Comparison of ENCODE assay signal across 13 mouse cellular contexts in genomic region chr19:41152462-41152861, GRCm38 (mm10). TPM values are rescaled to one million over a fixed set of nuclear protein-coding genes. Genes with fewer than 3 reads are reported as not detected.
DNase-seq lines count a peak whose midpoint lies in the region; ATAC-seq and TF ChIP-seq lines count a peak whose summit lies in the region.
"Had no signal": no experiment of that assay in that cellular context is flagged by ENCODE, and none has a peak within 500 bp of the region (broad histone marks: within the 10 kb centered on the region; RNA-seq: fewer than 3 reads in every experiment).

No protein-coding gene starts in this region.

- no peak for TF ChIP-seq POLR2A in liver, adult 2 months (IDR thresholded peaks at IDR 0.05; ENCODE audit: extremely low read depth, insufficient read depth, low read length)

- no peaks in the 10 kb centered on the region for H3K79me2 ChIP-seq in liver, adult 2 months (ENCODE audit: control insufficient read depth, insufficient read depth, low read length)

- no peaks in the 10 kb centered on the region for H3K9me3 ChIP-seq in forebrain, postnatal 0 days (ENCODE audit: low read length)
- 0 out of 2 replicates have a peak, but pooled peaks cover 8% of the 10 kb centered on the region for H3K9me3 ChIP-seq in forebrain, embryonic 14.5 days (replicated peaks; ENCODE audit: control insufficient read depth, low read length)
- H3K9me3 ChIP-seq in liver, embryonic 12.5 days (replicated peaks), result no peaks in the 10 kb centered on the region
- H3K9me3 ChIP-seq in heart, postnatal 0 days (replicated peaks; ENCODE audit: control insufficient read depth, low read length), result no peaks in the 10 kb centered on the region
- H3K9me3 ChIP-seq in stomach, embryonic 16.5 days (replicated peaks; ENCODE audit: control insufficient read depth, low read length), result no peaks in the 10 kb centered on the region

- H3K36me3 ChIP-seq in forebrain, postnatal 0 days (ENCODE audit: insufficient read depth), result no peaks in the 10 kb centered on the region
- H3K36me3 ChIP-seq in forebrain, embryonic 14.5 days (ENCODE audit: control insufficient read depth, insufficient read depth, low read length), result no peaks in the 10 kb centered on the region
- H3K36me3 ChIP-seq in liver, adult 2 months (ENCODE audit: control insufficient read depth, insufficient read depth, low read length), result no peaks in the 10 kb centered on the region
- H3K36me3 ChIP-seq in liver, embryonic 12.5 days, result no peaks in the 10 kb centered on the region
- no peaks in the 10 kb centered on the region for H3K36me3 ChIP-seq in heart, postnatal 0 days (replicated peaks; ENCODE audit: control insufficient read depth, insufficient read depth, low read length)
- no peaks in the 10 kb centered on the region for H3K36me3 ChIP-seq in stomach, embryonic 16.5 days (ENCODE audit: control insufficient read depth, insufficient read depth, low read length)
- H3K36me3 ChIP-seq: hindbrain, embryonic 12.5 days had no signal

- 0 out of 2 replicates have a peak, but pooled peaks cover 3% of the 10 kb centered on the region for H3K4me1 ChIP-seq in forebrain, postnatal 0 days (ENCODE audit: insufficient read depth)
- no peaks in the 10 kb centered on the region for H3K4me1 ChIP-seq in forebrain, embryonic 14.5 days (ENCODE audit: control insufficient read depth, insufficient read depth, low read length)
- H3K4me1 ChIP-seq in liver, adult 2 months (ENCODE audit: control insufficient read depth, insufficient read depth, low read length), result no peaks in the 10 kb centered on the region
- no peaks in the 10 kb centered on the region for H3K4me1 ChIP-seq in liver, embryonic 12.5 days
- H3K4me1 ChIP-seq in heart, postnatal 0 days (ENCODE audit: control insufficient read depth, insufficient read depth), result no peaks in the 10 kb centered on the region
- H3K4me1 ChIP-seq in stomach, embryonic 16.5 days (ENCODE audit: control insufficient read depth, insufficient read depth, low read length), result peaks cover 5% of the 10 kb centered on the region; the same call in 1 of the 2 replicates
- H3K4me1 ChIP-seq: hindbrain, embryonic 12.5 days had no signal

- H3K4me2 ChIP-seq in forebrain, postnatal 0 days (ENCODE audit: low read depth), result no peak overlapping the region
- no peak overlapping the region for H3K4me2 ChIP-seq in forebrain, embryonic 14.5 days (ENCODE audit: low read length)
- H3K4me2 ChIP-seq in liver, embryonic 12.5 days, result no peak overlapping the region
- H3K4me2 ChIP-seq in heart, postnatal 0 days (ENCODE audit: low read depth, low read length), result no peak overlapping the region
- H3K4me2 ChIP-seq in stomach, embryonic 16.5 days (ENCODE audit: low read depth, low read length), result no peak overlapping the region
- H3K4me2 ChIP-seq: hindbrain, embryonic 12.5 days had no signal

- WGBS in forebrain, postnatal 0 days, result 71% methylated on average over 4 of the region's 4 CpGs
- 85% methylated on average over 4 of the region's 4 CpGs for WGBS in forebrain, embryonic 14.5 days
- 87% methylated on average over 4 of the region's 4 CpGs for WGBS in liver, adult 2 months
- 74% methylated on average over 4 of the region's 4 CpGs for WGBS in liver, embryonic 12.5 days (ENCODE audit: insufficient replicate concordance)
- 65% methylated on average over 4 of the region's 4 CpGs for WGBS in heart, postnatal 0 days
- 40% methylated on average over 4 of the region's 4 CpGs for WGBS in stomach, embryonic 16.5 days

- H3K9ac ChIP-seq in forebrain, postnatal 0 days, result no peak overlapping the region
- H3K9ac ChIP-seq in forebrain, embryonic 14.5 days (ENCODE audit: low read length), result no peak overlapping the region
- no peak overlapping the region for H3K9ac ChIP-seq in liver, adult 2 months (ENCODE audit: low read depth, low read length)
- no peak overlapping the region for H3K9ac ChIP-seq in liver, embryonic 12.5 days
- H3K9ac ChIP-seq in heart, postnatal 0 days (replicated peaks; ENCODE audit: low read depth, low read length), result no peak overlapping the region
- H3K9ac ChIP-seq in stomach, embryonic 16.5 days (ENCODE audit: low read length), result no peak overlapping the region
- H3K9ac ChIP-seq: hindbrain, embryonic 12.5 days had no signal

- H3K27me3 ChIP-seq in forebrain, postnatal 0 days (ENCODE audit: insufficient read depth, low read length), result no peaks in the 10 kb centered on the region
- no peaks in the 10 kb centered on the region for H3K27me3 ChIP-seq in forebrain, embryonic 14.5 days (replicated peaks; ENCODE audit: control insufficient read depth, insufficient read depth, low read length)
- no peaks in the 10 kb centered on the region; the same call in 1 of the 2 replicates for H3K27me3 ChIP-seq in liver, adult 2 months (ENCODE audit: control insufficient read depth, insufficient read depth, low read length)
- no peaks in the 10 kb centered on the region for H3K27me3 ChIP-seq in liver, embryonic 12.5 days (replicated peaks)
- no peaks in the 10 kb centered on the region for H3K27me3 ChIP-seq in heart, postnatal 0 days (ENCODE audit: control insufficient read depth, insufficient read depth, low read length)
- no peaks in the 10 kb centered on the region for H3K27me3 ChIP-seq in stomach, embryonic 16.5 days (ENCODE audit: control insufficient read depth, insufficient read depth, low read length)
- H3K27me3 ChIP-seq: hindbrain, embryonic 12.5 days had no signal

- no peak for TF ChIP-seq CTCF in forebrain, postnatal 0 days (IDR thresholded peaks at IDR 0.05; ENCODE audit: low read depth)
- no peak for TF ChIP-seq CTCF in liver, adult 2 months (IDR thresholded peaks at IDR 0.05; ENCODE audit: low read depth, low read length)
- TF ChIP-seq CTCF in heart, postnatal 0 days (IDR thresholded peaks at IDR 0.05; ENCODE audit: low read depth), result no peak

- no peak overlapping the region for H3K27ac ChIP-seq in forebrain, postnatal 0 days (ENCODE audit: low read depth, low read length)
- H3K27ac ChIP-seq in forebrain, embryonic 14.5 days (ENCODE audit: low read depth, low read length), result no peak overlapping the region
- H3K27ac ChIP-seq in liver, adult 2 months (replicated peaks; ENCODE audit: insufficient read depth, low read depth, low read length), result no peak overlapping the region
- no peak overlapping the region for H3K27ac ChIP-seq in liver, embryonic 12.5 days
- no peak overlapping the region for H3K27ac ChIP-seq in heart, postnatal 0 days (ENCODE audit: low read depth)
- H3K27ac ChIP-seq in stomach, embryonic 16.5 days (ENCODE audit: low read length), result peak overlapping the region; percentile 31; the same call in 1 of the 2 replicates
- H3K27ac ChIP-seq: hindbrain, embryonic 12.5 days had no signal

- no peak overlapping the region for H3K4me3 ChIP-seq in forebrain, postnatal 0 days (ENCODE audit: low read depth, low read length)
- no peak overlapping the region for H3K4me3 ChIP-seq in forebrain, embryonic 14.5 days (ENCODE audit: low read depth, low read length)
- no peak overlapping the region for H3K4me3 ChIP-seq in liver, adult 2 months (ENCODE audit: insufficient read depth, low read depth, low read length)
- H3K4me3 ChIP-seq in liver, embryonic 12.5 days, result no peak overlapping the region
- no peak overlapping the region for H3K4me3 ChIP-seq in heart, postnatal 0 days (ENCODE audit: low read depth, low read length)
- H3K4me3 ChIP-seq in stomach, embryonic 16.5 days (replicated peaks; ENCODE audit: low read length), result no peak overlapping the region
- H3K4me3 ChIP-seq: hindbrain, embryonic 12.5 days had no signal

- ATAC-seq in forebrain, postnatal 0 days, result peak; percentile 38
- no peak for ATAC-seq in forebrain, embryonic 14.5 days
- ATAC-seq in liver, embryonic 12.5 days, result no peak
- no peak for ATAC-seq in heart, postnatal 0 days (ENCODE audit: insufficient read depth, low read depth)
- ATAC-seq in stomach, embryonic 16.5 days (ENCODE audit: insufficient read depth, low FRiP score), result peak; percentile 86

- peak; percentile 32 for DNase-seq in forebrain, postnatal 0 days
- DNase-seq in forebrain, embryonic 14.5 days (ENCODE audit: low spot score), result no peak
- peak; percentile 2 for DNase-seq in liver, adult 2 months (ENCODE audit: extremely low read depth, low read depth, low spot score)
- DNase-seq in heart, postnatal 0 days (ENCODE audit: low spot score), result peak; percentile 23
- DNase-seq in kidney, postnatal 36 days, result no peak
- DNase-seq in kidney, postnatal 10 days, result no peak
- DNase-seq: adrenal gland, postnatal 36 days; kidney, adult 2 months had no signal

- TF ChIP-seq EP300 in heart, postnatal 0 days (IDR thresholded peaks at IDR 0.05; ENCODE audit: low read depth), result no peak

RNA-seq across cellular contexts. Expression of gene Tll2, which starts 54.2 kb away (rescaled TPM):
- total RNA-seq in forebrain, postnatal 0 days (2014; rRNA removed), result 0.62 and 1.00 TPM in 2 replicates
- 0.26 and 0.33 TPM in 2 replicates for polyA plus RNA-seq in forebrain, postnatal 0 days (2015; fragmentation: Nextera tagmentation; extraction: Ambion mirVana)
- polyA plus RNA-seq in forebrain, embryonic 14.5 days (2014; fragmentation: Nextera tagmentation; extraction: Ambion mirVana), result 0.89 and 0.97 TPM in 2 replicates
- not detected in 2 replicates for total RNA-seq in liver, adult 2 months (2014; rRNA removed)
- polyA plus RNA-seq in liver, adult 2 months (2012; rRNA removed), result not detected in 2 replicates
- not detected in 2 replicates for polyA plus RNA-seq in liver, embryonic 12.5 days (2016; fragmentation: Nextera tagmentation; extraction: Ambion mirVana)
- total RNA-seq in heart, postnatal 0 days (2014; rRNA removed; ENCODE audit: low replicate concordance), result 0.15 TPM in 1 of 2 replicates, not detected in the other
- polyA plus RNA-seq in heart, postnatal 0 days (2015; fragmentation: Nextera tagmentation; extraction: Ambion mirVana), result 0.07 and 0.15 TPM in 2 replicates
- polyA plus RNA-seq in stomach, embryonic 16.5 days (2015; fragmentation: Nextera tagmentation; extraction: Ambion mirVana), result 0.21 and 0.29 TPM in 2 replicates
- total RNA-seq: megakaryocyte-erythroid progenitor cell, adult 5-6 weeks had no signal
- polyA plus RNA-seq: liver, embryonic 16.5 days had no signal

Comparison
In these comparisons a context has a peak if more than half of its experiments do, and no peak if none do; other contexts are left out.
1. ATAC-seq: peak in forebrain, postnatal 0 days (single experiment) and stomach, embryonic 16.5 days (single experiment); none in forebrain, embryonic 14.5 days (single experiment), liver, embryonic 12.5 days (single experiment) and heart, postnatal 0 days (single experiment).
2. DNase-seq: peak in forebrain, postnatal 0 days (single experiment), liver, adult 2 months (single experiment) and heart, postnatal 0 days (single experiment); none in forebrain, embryonic 14.5 days (single experiment), kidney, postnatal 36 days (0 of 2) and kidney, postnatal 10 days (single experiment).